Mouse (Mus musculus) midbrain, embryonic 16.5 days (tissue): ENCODE results near the gene Akap9. TPM values are rescaled to one million over a fixed set of nuclear protein-coding genes. Genes with fewer than 3 reads are reported as not detected.
"Not testable (repeated sequence)": the region's sequence is repeated elsewhere in the genome, so short reads cannot be mapped to it uniquely, and the experiment has no call there.

Experiments
- ATAC-seq: fragments of 200-750 bp; cut with Nextera tagmentation; 2 replicates; pipeline ENCODE4 v1.8.0; 2017; ENCODE audit warnings: moderate TSS enrichment
- H3K27ac ChIP-seq: fragments of 300-500 bp; sonication (generic); 2 replicates; pipeline ENCODE4 v1.5.1; 2014; ENCODE audit warnings: mild to moderate bottlenecking, low read length, mixed read lengths
- H3K27me3 ChIP-seq: fragments of 300-500 bp; sonication (generic); 2 replicates; pipeline ENCODE4 v1.6.1; 2014; ENCODE audit warnings: low read depth, low read length, mixed read lengths; ENCODE audit not compliant: control insufficient read depth, insufficient read depth
- H3K36me3 ChIP-seq: fragments of 300-500 bp; sonication (generic); 2 replicates; pipeline ENCODE4 v1.6.1; 2014; ENCODE audit warnings: mild to moderate bottlenecking, low read length, moderate library complexity, mixed read lengths; ENCODE audit not compliant: control insufficient read depth, insufficient read depth
- H3K4me1 ChIP-seq: fragments of 300-500 bp; sonication (generic); 2 replicates; pipeline ENCODE4 v1.6.1; 2014; ENCODE audit warnings: mild to moderate bottlenecking, low read length, mixed read lengths; ENCODE audit not compliant: control insufficient read depth, insufficient read depth
- H3K4me2 ChIP-seq: fragments of 300-500 bp; sonication (generic); 2 replicates; pipeline ENCODE4 v1.6.1; 2014; ENCODE audit warnings: mild to moderate bottlenecking, low read length, mixed read lengths
- H3K4me3 ChIP-seq: fragments of 300-500 bp; sonication (generic); 2 replicates; pipeline ENCODE4 v1.5.1; 2014; ENCODE audit warnings: low read depth, mild to moderate bottlenecking, low read length, moderate library complexity, mixed read lengths
- H3K9ac ChIP-seq: fragments of 300-500 bp; sonication (generic); 2 replicates; pipeline ENCODE4 v1.6.1; 2014; ENCODE audit warnings: low read depth, low read length, mixed read lengths
- H3K9me3 ChIP-seq: fragments of 300-500 bp; sonication (generic); replicated peaks from 2 replicates; pipeline ENCODE4 v1.6.1; 2014; ENCODE audit warnings: mild to moderate bottlenecking, low read length, mixed read lengths; ENCODE audit not compliant: control insufficient read depth, poor library complexity, severe bottlenecking
- WGBS: fragments of 180-500 bp; shearing (Covaris S2); extraction: QIAGEN DNeasy Blood & Tissue Kit; methylation state at CpG from one replicate; pipeline ENCODE4 v1.1.7; 2014; 5-methylcytosine and 5-hydroxymethylcytosine counted together
- polyA plus RNA-seq: library from polyadenylated mRNA; unstranded; fragments of >200 nt; fragmentation: Nextera tagmentation; extraction: Ambion mirVana; gene quantifications from 2 replicates; pipeline ENCODE4 v1.2.1, GENCODE M21; 2015

Akap9 gene
- polyA plus RNA-seq, 1 experiment from 2014 or later = 379 TPM

DNA sequence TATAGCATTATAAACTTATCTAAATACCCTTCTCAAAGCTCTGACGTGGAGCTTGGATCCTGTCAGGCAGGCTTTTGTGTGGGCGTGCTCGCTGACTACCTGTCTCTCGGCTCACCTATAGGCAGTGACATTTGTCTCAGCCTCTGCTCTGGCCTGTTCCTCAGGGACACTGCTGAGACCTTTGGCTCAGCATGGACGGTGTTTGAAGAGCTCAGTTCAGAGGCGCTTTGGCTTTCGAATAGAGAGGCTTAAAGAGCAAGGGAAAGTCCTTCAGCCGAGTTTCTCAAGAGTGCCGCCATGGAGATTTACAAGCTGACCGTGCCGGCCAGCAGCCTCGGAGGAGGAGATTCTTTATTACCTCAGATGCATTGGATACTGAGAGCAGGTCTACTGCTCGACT, 95.3 kb downstream of the Akap9 start:
- H3K4me2 ChIP-seq = no peak overlapping the region
- H3K36me3 ChIP-seq = peaks cover 7% of the 10 kb centered on the region
- no peaks in the 10 kb centered on the region for H3K4me1 ChIP-seq
- no peaks in the 10 kb centered on the region for H3K9me3 ChIP-seq
- no peaks in the 10 kb centered on the region for H3K27me3 ChIP-seq
- 68% methylated on average over 13 of the region's 13 CpGs for WGBS
- ATAC-seq = no peak
- H3K9ac ChIP-seq = no peak overlapping the region
- no peak overlapping the region for H3K4me3 ChIP-seq
- no peak overlapping the region for H3K27ac ChIP-seq

DNA sequence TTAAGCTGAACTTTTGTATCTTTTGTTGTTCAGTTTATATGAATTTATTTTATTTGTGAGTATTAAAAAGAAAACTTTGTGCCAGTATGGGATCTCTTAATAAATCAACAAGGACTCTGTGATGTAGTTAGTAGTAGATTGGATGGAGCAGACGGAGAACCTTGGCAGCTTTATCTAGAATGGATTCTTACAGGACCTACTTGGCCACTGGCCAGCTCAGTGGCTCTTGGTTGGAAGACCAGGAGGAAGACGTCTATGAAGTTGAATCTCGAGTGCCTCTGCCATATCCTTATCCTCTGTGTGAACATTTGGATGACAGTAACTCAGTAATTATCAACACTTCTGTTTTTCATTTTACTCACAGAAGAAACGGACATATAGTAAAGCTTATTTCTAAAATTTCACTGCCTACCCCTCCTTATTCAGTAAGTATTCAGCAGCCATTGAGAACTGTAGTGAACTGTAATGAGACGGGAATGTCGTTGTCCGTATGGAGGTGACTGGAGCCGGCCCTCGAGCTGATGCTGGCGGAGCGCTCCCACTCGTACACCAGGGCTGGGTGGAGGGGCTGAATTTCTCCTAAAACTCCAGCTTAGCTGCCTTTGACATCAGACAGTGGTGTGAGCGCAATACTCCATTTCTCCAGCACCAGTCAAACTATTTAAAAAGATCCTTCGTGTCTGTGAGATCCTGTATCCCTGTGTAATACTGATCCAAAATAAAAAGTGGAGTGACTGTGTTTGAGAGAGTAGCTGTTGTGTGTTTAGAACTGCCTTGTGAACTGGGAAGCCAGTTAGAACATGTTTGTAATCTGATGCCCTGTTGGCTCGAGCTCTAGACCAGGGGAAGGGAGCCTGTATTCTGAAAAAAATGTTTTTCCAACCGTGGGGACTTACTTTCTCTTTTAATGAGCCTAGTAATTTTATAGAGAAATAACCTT, 96.2 kb downstream of the Akap9 start:
- Histone ChIP-seq H3K4me3 (no peak overlapping the region), H3K36me3 (peaks cover 5% of the 10 kb centered on the region)
- no peak for ATAC-seq

DNA sequence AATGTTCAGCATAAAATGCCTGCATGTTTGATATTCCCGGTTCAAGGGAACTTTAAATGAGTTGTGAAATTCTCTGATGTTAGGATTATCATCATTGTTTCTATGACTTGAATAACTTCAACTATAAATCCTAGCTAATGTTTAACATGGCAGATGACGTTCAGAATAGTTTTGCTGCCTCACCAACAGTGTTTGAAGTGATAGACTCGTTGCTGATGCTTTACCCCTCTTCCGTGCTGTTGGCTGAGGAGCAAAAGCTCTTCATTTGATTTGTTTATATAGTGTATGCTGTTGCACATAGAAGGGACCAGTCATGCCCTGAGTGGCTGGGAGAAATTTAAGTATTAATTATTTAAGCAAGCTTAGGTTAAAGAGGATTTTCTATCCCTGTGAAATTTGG, 96.9 kb downstream of the Akap9 start:
- 75% methylated on average over 4 of the region's 4 CpGs for WGBS
- H3K4me1 ChIP-seq = no peaks in the 10 kb centered on the region
- no peaks in the 10 kb centered on the region for H3K27me3 ChIP-seq
- no peak overlapping the region for H3K4me3 ChIP-seq
- H3K4me2 ChIP-seq = no peak overlapping the region
- peaks cover 5% of the 10 kb centered on the region for H3K36me3 ChIP-seq
- H3K9ac ChIP-seq = no peak overlapping the region
- ATAC-seq = no peak
- H3K27ac ChIP-seq = no peak overlapping the region
- H3K9me3 ChIP-seq = no peaks in the 10 kb centered on the region

More for the DNA sequence above, 96.2 kb downstream of the Akap9 start:
- H3K4me2 ChIP-seq = no peak overlapping the region
- 83% methylated on average over 16 of the region's 16 CpGs for WGBS
- no peak overlapping the region for H3K27ac ChIP-seq
- no peaks in the 10 kb centered on the region for H3K9me3 ChIP-seq
- H3K9ac ChIP-seq = no peak overlapping the region
- H3K27me3 ChIP-seq = no peaks in the 10 kb centered on the region
- H3K4me1 ChIP-seq = no peaks in the 10 kb centered on the region

DNA sequence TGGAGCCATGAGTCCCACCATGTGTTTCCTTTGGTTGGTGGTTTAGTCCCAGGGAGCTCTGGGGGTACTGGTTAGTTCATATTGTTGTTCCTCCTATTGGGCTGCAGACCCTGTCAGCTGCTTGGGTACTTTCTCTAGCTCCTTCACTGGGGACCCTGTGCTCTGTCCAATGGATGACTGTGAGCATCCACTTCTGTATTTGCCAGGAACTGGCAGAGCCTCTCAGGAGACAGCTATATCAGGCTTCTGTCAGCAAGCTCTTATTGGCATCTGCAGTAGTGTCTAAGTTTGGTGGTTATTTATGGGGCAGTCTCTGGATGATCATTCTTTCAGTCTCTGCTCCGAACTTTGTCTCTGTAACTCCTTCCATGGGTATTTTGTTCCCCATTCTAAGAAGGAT, 98.5 kb downstream of the Akap9 start:
- H3K9me3 ChIP-seq, H3K9ac ChIP-seq, H3K4me2 ChIP-seq, H3K36me3 ChIP-seq, H3K4me3 ChIP-seq, H3K4me1 ChIP-seq, H3K27ac ChIP-seq, H3K27me3 ChIP-seq, ATAC-seq: not testable (repeated sequence)
- 97% methylated on average over 1 of the region's 1 CpGs for WGBS

DNA sequence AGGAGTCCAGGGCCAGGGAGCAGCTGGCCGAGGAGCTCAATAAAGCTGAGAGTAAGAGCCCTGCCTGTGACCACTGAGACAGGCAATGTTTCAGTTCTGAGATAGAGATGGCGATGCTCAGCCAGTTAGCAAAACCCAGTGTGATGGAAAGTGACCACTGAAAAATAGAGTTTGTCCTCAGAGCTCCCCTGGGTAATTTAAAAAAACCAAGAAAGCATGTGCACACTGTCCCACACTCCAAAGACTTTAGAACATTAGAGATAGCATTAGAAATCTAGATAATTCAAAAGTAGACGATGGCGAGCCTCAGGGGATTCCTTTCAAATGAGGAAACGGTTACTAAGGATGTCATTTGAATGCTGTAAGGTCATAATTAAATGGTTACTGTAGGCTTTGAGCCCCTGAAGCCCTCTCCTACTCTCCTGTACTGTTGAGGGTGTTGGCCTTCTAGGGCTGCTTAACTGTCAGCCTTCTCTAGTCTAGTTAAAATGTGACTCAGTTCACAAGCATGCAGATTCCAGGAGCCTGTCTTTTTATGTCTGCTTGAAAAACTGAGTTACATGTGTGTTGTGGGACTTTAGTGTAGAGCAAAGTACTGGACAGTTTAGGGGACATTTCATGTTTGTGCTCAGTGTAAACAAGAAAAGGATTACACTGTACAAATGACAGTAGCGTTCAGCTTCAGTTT, 100.8 kb downstream of the Akap9 start:
- Histone ChIP-seq H3K36me3 (peaks cover 12% of the 10 kb centered on the region), H3K27ac (no peak overlapping the region), H3K4me3 (no peak overlapping the region), H3K4me1 (no peaks in the 10 kb centered on the region), H3K4me2 (no peak overlapping the region), H3K9me3 (no peaks in the 10 kb centered on the region), H3K27me3 (no peaks in the 10 kb centered on the region), H3K9ac (no peak overlapping the region)
- 85% methylated on average over 6 of the region's 6 CpGs for WGBS
- ATAC-seq = no peak

DNA sequence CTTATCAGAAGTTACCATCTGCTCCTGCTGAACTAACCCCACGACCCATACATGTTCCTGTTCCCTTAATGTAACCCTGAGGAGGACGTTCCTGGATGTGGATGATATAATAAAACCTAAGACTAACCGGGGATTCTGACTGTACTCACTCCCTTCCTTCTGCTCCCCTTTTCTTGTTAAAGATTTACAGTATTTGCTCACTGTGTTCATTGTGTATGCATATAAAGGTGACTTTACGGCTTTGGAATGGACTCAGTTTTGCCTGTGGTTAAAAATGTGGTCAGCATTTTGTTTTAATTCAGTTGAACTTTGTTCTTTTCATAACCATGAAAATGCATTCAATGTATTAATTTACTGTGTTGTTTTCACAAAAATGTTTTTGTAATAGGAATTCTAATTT, 104.0 kb downstream of the Akap9 start:
- Histone ChIP-seq H3K4me1 (no peaks in the 10 kb centered on the region), H3K9me3 (no peaks in the 10 kb centered on the region), H3K4me2 (no peak overlapping the region), H3K27me3 (no peaks in the 10 kb centered on the region), H3K27ac (no peak overlapping the region), H3K36me3 (peaks cover 26% of the 10 kb centered on the region), H3K4me3 (no peak overlapping the region), H3K9ac (no peak overlapping the region)
- WGBS = 93% methylated on average over 4 of the region's 4 CpGs
- no peak for ATAC-seq

DNA sequence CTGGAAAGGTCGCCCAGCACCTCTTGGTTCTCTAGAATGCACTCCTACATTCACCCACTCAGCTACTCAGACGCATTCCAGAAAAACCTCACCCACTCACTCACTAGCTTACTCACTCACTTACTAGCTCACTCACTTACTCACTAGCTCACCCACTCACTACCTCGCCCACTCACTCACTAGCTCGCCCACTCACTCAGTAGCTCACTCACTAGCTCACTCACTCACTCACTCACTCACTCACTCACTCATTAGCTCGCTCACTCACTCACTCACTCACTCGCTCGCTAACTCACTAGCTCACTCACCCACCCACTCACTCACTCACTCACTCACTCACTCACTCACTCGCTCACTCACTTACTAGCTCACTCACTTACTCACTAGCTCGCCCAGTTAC, 108.8 kb downstream of the Akap9 start:
- WGBS = 95% methylated on average over 9 of the region's 9 CpGs
- Histone ChIP-seq H3K9ac (no peak overlapping the region), H3K27ac (no peak overlapping the region), H3K27me3 (no peaks in the 10 kb centered on the region), H3K9me3 (no peaks in the 10 kb centered on the region), H3K4me2 (no peak overlapping the region), H3K36me3 (peaks cover 43% of the 10 kb centered on the region), H3K4me1 (no peaks in the 10 kb centered on the region), H3K4me3 (no peak overlapping the region)
- ATAC-seq = no peak

DNA sequence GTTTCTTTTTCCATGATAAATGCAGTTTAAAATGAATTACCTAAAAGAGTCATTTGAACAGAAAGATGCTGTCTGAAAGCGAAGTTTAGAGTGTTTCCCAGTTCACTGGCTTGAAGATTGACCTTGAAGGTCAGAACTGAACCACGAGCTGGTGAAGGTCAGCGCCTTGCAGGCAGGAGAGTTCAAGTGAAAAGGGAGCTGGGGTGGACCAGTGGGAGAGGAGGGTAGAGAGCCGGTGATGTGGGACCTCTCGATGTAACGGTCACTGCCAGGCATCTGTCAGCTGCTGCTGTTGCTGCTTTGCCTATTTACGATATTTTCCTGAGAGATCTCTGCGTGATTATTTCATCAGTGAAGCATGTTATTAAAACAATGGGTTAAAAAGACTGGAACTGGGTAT, 111.5 kb downstream of the Akap9 start:
- H3K4me2 ChIP-seq = no peak overlapping the region
- ATAC-seq = no peak
- peaks cover 48% of the 10 kb centered on the region for H3K36me3 ChIP-seq
- H3K9ac ChIP-seq = no peak overlapping the region
- no peak overlapping the region for H3K4me3 ChIP-seq
- no peak overlapping the region for H3K27ac ChIP-seq
- no peaks in the 10 kb centered on the region for H3K27me3 ChIP-seq
- no peaks in the 10 kb centered on the region for H3K4me1 ChIP-seq
- 90% methylated on average over 8 of the region's 8 CpGs for WGBS
- H3K9me3 ChIP-seq = no peaks in the 10 kb centered on the region

DNA sequence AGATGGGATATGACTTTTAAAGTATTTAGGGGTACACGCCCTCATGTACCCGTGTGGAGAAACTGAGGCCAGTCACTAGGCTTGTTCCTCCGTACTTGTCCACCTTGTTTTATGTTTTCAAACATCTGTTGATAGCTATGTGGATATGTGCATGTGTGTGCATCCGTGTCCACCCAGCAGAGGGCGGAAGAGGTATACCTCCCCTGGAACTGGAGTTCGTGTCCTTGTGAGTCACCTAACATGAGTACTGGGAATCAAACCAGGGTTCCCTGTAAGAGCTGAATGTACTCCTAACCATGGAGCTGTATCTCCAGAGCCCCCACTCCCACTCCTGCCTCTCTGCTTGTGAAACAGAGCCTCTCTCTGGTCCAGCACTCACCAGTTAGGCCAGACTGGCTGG, 112.5 kb downstream of the Akap9 start:
- H3K36me3 ChIP-seq = peaks cover 50% of the 10 kb centered on the region
- 92% methylated on average over 6 of the region's 6 CpGs for WGBS
- no peak overlapping the region for H3K27ac ChIP-seq
- ATAC-seq = no peak
- H3K4me3 ChIP-seq = no peak overlapping the region
- no peaks in the 10 kb centered on the region for H3K27me3 ChIP-seq
- H3K4me2 ChIP-seq = no peak overlapping the region
- no peaks in the 10 kb centered on the region for H3K9me3 ChIP-seq
- H3K9ac ChIP-seq = no peak overlapping the region
- H3K4me1 ChIP-seq = no peaks in the 10 kb centered on the region
